Mouse (Mus musculus) testis, postnatal 14 days (tissue): ENCODE results near the gene Swap70.

Experiments used
- DNase-seq: peaks from one replicate; pipeline ENCODE4 v3.0.0; 2021; ENCODE audit warnings: low spot score

Gene Swap70

DNA sequence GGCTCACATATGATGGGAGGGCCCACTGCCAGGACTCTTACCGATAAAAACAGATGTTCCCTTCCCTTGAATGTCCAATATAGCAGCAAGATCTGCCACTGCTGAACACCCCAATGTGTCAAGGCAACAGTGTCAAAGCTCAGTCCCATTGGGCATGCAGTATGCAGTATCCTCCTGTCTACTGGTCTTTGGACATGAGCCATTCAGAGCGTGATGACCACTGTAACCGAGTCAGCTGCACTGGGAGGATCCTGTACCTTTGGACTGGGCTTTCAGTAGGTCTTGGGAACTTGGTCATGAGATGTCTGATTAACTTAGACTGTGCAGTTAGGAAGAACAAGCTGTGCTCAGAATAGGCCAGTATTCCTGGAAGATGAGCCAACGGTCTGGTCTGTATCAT lies 84.0 kb downstream of the Swap70 start:
- no peak for DNase-seq

DNA sequence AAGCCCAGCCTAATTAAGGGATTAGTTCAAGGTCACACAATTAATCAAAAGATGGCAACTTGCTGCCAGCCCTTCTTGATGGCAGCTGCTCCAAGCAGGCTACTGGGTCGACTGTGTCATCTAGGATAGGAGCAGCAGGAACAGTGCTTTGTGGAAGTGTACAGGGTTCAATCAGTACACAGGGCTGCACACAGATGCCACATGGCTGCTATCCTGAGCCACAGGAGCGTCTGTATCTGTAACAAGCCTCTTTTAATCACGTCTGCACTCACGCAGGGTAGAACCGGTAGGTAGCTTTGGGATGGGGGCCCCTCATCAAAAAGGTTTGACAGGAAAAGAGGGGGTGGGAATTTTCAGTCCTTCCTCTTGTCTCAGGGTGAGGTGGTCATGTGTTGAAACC lies 84.8 kb downstream of the Swap70 start:
- no peak for DNase-seq

DNA sequence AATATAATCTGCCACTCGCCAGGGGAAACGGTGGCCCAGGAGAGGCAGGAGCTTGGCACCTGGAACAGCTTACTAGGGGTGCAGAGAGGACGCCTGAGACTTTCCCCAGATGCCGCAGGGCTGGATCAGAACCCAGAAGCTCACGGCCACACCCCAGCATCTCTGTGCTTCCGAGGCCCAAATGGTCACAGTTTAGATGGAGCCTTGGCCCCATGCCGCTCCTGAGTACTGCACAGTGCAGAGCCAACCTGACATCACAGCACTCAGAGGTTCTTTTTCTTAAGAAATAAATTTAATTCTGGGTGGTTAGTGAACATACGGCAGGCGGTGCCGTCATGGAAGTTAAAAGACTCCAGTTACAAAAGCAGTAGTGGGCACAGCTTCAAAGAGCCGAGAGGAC lies 86.2 kb downstream of the Swap70 start:
- no peak for DNase-seq

DNA sequence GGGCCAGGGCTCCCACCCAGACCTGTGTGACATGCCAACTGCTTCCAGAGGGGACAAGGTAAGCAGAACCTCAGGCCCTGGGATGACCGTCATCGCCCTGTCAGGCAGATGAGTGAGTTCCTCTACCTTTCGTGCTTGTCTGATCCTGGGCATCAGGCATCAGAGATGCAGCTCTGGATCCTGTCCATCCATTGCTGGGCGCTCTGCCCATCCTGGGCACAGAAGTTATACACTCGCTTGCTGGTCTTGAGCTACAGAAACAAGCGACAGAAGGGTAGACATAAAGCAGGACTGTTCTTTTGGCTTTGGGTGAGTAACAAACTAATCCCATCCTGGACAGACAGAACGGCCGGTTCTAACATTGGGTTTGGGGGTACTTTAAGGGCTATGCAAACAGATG lies 87.7 kb downstream of the Swap70 start:
- no peak for DNase-seq

DNA sequence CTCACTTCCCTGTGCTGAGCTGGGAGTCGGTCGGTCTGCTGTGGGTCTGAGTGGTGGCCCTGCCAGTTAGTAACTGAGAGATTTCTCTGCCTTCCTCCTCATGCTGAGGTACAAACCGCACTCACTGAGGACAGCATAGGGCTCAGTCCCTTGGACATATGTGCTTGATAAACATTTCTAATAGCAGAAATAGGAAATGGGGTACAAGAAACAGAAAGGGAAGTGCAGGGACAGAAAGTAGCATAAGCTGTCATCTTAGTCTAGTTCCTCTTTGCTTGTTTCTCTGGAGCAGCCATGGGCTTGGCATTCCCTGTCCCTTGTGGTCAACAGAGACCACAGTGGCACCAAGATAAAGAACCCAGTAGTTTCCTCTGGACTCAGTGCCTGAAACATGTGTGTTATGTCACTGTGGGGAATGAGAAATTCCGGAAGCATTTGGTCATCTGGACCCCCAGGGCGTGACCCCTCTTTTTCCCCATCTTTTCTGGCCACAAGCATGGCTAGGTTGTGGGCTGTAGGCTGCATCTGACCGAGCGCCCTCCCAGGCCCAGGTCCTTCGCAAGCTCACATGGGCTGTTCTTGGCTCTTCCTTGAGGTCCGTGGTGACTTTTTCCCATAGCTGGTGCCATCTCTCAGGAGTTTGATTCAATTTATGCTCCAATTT lies 92.0 kb downstream of the Swap70 start:
- DNase-seq: no peak

DNA sequence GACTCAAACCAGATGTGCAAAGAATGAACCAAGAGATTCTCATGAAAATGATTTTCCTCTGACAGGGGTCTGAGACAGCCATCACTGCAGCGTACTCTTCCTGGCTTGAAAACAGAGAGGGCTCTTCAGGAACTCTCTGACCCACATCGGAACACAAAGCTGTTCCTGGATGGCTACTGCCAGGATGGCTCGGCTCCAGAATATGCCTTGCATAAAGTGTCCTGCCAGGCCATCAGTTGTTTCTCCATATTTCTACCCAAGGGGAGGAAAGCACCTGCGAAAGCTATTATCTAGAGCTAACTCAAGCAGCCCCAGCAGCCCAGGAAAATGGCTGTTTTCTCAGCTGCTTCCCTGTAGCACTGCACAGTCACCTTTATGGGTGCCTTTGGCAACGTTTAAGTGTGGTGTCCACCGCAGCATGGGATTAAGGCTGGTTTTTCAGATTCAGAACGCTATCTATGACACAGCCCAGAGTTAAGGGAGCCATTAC lies 92.9 kb downstream of the Swap70 start:
- no peak for DNase-seq

DNA sequence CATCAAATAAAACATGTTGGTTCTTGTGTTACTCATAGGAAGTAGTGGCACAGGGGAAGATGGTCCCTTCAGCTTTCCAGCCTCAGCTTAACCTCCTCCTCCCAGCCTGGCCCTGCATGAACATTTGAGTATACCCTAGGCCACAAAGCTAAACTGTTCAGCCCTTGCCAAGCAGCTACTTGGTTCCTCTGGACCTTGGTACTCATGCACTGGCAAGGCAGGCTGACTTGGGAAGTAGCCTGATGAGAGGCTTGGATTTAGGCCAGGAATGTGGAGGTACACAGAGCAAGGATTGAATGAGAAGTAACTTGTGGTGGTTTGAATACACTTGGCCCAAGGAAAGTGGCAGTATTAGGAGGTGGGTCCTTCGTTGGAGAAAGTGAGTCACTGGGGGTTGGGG lies 93.8 kb downstream of the Swap70 start:
- no peak for DNase-seq

DNA sequence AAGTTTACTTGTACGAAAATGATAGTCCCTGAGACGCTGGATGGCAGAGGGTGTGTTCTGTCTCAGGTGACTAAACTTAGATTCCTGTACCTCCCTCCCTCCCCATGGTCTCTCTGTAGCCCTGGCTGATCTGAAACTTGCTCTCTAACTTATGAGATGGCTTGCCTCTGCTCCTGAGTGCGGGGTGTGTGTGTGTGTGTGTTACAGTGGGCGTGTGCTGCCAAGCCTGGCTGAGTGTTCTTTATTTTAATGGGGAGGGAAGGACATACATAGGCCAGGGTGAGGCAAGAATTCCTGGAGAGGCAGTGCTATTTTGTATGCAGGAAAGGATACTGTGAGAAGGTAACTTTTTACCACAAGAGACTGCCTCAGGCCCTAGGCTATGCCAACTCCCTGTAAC lies 95.9 kb downstream of the Swap70 start:
- no peak for DNase-seq

DNA sequence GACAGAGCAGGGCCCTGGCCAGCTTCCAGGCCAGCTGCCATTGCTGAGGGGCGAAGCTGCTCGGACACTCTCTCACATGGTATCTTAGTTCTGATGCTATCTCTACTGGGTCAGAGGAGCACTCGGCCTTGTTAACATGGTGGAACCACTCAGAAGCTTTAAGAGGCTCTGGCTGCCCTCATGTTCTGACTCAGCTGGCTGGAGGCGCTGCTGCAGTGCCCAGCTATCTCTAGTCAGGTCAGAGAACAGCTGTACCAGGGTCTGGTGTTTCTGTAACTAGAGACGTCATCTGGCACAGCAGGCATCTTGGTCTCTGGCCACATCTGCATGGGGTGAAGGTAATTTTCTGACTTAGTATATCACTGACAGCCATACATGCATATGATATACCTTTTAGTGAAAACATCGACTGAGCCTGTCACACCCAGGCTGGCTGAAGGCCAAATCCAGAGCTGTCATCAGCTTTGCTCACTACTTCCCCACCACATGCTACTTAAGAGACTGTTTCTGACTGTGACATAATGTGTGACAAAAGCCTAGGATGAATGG lies 97.5 kb downstream of the Swap70 start:
- DNase-seq: no peak

DNA sequence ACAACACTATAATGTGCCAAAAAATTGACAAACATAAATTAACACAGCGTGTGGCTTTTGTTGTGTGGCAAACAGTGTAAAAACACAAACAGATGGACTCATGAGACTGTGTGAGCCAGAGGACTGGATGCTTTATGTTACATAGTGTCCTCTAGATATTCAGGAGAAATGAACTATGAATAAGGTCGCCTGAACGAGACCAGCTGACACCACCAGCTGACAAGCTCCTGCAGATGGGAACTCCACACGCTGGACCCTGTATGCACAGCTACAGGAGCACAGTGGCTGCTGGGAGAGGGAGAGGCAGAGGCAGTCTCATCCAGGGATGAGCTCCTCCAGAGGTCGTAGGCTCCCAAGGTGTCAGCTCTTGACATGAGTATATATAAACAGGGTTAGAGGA lies 99.6 kb downstream of the Swap70 start:
- DNase-seq: no peak

DNA sequence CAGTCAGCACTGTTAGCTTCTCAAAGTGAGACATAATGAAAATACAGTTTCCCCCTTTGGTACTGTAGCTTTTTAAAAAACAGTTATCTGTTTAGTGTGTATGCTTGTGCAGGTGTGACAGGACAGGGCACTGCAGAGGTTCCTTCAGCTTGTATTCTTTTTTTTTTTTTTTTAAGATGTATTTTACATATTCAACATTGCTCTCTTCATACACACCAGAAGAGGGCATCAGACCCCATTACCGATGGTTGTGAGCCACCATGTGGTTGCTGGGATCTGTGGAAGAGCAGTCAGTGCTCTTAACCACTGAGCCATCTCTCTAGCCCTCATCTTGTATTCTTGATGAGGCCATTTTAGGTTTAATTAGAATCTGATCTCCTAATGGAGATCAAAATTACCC lies 103.3 kb downstream of the Swap70 start:
- DNase-seq: no peak

DNA sequence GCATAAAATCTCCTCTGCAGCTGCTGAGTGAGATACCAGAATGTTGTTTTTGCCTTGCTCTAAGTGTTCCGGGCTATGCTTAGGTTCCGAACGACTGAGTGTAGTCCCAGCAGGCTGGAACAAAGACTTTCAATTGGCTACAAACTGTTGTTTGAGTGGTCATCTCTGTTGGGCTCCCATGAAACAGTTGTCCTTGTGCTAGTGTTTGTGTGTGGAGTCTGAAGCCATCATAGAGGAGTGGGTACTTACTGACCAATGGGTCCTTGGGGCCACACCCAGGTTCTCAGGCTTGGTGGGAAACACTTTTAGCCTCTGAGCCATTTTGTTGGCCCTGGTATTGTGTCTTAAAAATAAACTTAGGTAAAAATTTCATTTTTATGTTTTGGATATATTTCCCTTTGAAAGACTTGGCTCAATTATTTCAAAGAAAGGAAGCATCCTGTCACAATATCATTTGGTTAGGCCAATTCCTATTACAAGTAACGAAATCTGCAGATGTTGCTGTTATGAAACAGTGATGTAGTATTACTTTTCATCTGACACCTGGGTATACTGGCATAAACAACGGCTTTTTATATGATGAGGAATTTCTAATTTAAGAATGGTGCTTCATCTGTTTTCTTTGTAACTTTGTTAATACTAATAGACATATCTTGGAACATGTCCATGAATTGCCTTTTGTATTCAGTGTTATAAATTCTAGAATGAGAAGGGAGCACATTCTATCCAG lies 104.0 kb downstream of the Swap70 start:
- no peak for DNase-seq
